Mouse (Mus musculus) embryonic facial prominence, embryonic 13.5 days (tissue): ENCODE measurements around the gene Gm20671. TPM values are rescaled to one million over a fixed set of nuclear protein-coding genes. Genes with fewer than 3 reads are reported as not detected.

Source experiments
- ATAC-seq: fragments of 200-750 bp; cut with Nextera tagmentation; 2 replicates; pipeline ENCODE4 v1.8.0; 2017; ENCODE audit warnings: low read depth; ENCODE audit not compliant: insufficient number of reproducible peaks, insufficient read depth, low FRiP score, low TSS enrichment
- H3K27ac ChIP-seq: fragments of 300-500 bp; sonication (generic); 2 replicates; pipeline ENCODE4 v1.5.1; 2015; ENCODE audit warnings: moderate library complexity, mild to moderate bottlenecking, inconsistent platforms
- H3K27me3 ChIP-seq: fragments of 300-500 bp; sonication (generic); 2 replicates; pipeline ENCODE4 v1.6.1; 2015; ENCODE audit warnings: mild to moderate bottlenecking, inconsistent platforms
- H3K36me3 ChIP-seq: fragments of 300-500 bp; sonication (generic); 2 replicates; pipeline ENCODE4 v1.6.1; 2015; ENCODE audit warnings: mild to moderate bottlenecking, inconsistent platforms
- H3K4me1 ChIP-seq: fragments of 300-500 bp; sonication (generic); 2 replicates; pipeline ENCODE4 v1.6.1; 2015; ENCODE audit warnings: inconsistent platforms
- H3K4me2 ChIP-seq: fragments of 300-500 bp; sonication (generic); 2 replicates; pipeline ENCODE4 v1.6.1; 2015; ENCODE audit warnings: moderate library complexity, mild to moderate bottlenecking, inconsistent platforms
- H3K4me3 ChIP-seq: fragments of 300-500 bp; sonication (generic); 2 replicates; pipeline ENCODE4 v1.5.1; 2015; ENCODE audit warnings: mild to moderate bottlenecking, inconsistent platforms
- H3K9ac ChIP-seq: fragments of 300-500 bp; sonication (generic); 2 replicates; pipeline ENCODE4 v1.6.1; 2015; ENCODE audit warnings: mild to moderate bottlenecking, inconsistent platforms
- H3K9me3 ChIP-seq: fragments of 300-500 bp; sonication (generic); 2 replicates; pipeline ENCODE4 v1.6.1; 2016; ENCODE audit warnings: inconsistent platforms
- WGBS: fragments of 180-500 bp; shearing (Covaris S2); methylation state at CpG from one replicate; pipeline ENCODE4 v1.1.7; 2015; ENCODE audit warnings: mixed read lengths; 5-methylcytosine and 5-hydroxymethylcytosine counted together
- polyA plus RNA-seq: library from polyadenylated mRNA; unstranded; fragments of >200 nt; fragmentation: Nextera tagmentation; extraction: Ambion mirVana; gene quantifications from 2 replicates; pipeline ENCODE4 v1.2.1, GENCODE M21; 2015

Gm20671 gene
- polyA plus RNA-seq, 1 experiment from 2014 or later, result not detected

DNA sequence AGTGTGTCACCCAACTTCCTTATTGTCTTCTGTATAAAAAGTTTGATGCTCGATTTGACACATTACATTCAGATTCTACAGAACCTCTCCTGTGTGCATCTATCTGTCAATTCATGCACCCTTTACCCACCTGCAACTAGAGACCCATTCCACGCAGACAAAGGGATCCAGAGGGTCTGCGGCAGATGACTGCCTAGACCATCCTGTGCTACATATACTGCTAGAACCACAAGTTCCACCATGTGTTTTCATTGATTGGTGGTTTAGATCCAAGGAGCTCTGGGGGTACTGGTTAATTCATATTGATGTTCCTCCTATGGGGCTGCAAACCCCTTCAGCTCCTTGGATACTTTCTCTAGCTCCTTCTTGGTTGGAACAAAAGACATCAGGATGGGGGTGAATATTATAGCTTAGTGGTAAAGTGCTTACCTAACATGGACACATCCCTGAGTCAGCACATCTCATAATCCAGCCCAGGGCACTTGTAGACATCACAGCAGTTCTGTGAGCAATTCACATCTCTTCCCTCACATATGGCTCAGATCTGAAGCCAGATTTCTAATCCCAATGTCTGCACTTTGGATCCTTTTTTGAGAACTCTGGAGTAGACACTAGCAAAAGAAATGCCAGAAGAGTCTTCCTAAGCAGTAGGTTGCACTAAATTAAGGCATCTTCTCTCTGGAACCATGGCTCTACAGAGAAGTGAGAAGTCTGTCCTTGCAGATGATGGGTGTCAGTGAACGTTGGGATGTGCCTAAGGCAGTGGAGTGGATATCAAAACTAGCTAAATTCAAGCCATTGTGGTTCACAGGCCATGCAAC lies 114.5 kb downstream of the Gm20671 start:
- Histone ChIP-seq H3K9me3 (no peaks in the 10 kb centered on the region), H3K36me3 (no peaks in the 10 kb centered on the region), H3K27me3 (no peaks in the 10 kb centered on the region), H3K9ac (no peak overlapping the region), H3K4me3 (peak overlapping the region; percentile 61), H3K27ac (no peak overlapping the region), H3K4me1 (peaks cover 9% of the 10 kb centered on the region), H3K4me2 (peak overlapping the region; percentile 84)
- WGBS, result 66% methylated on average over 4 of the region's 4 CpGs
- no peak for ATAC-seq

GRCm38 (mm10) chr5:32711485-32711884 lies 115.4 kb downstream of the Gm20671 start:
- H3K27ac ChIP-seq, result no peak overlapping the region
- no peak for ATAC-seq
- H3K4me1 ChIP-seq, result peaks cover 9% of the 10 kb centered on the region
- H3K36me3 ChIP-seq, result no peaks in the 10 kb centered on the region
- no peak overlapping the region for H3K4me3 ChIP-seq
- no peaks in the 10 kb centered on the region for H3K9me3 ChIP-seq
- 78% methylated on average over 5 of the region's 5 CpGs for WGBS
- no peak overlapping the region for H3K9ac ChIP-seq
- H3K27me3 ChIP-seq, result no peaks in the 10 kb centered on the region
- no peak overlapping the region for H3K4me2 ChIP-seq

- H3K9me3 ChIP-seq, result no peaks in the 10 kb centered on the region
- no peak overlapping the region for H3K27ac ChIP-seq
- no peak for ATAC-seq
- H3K4me2 ChIP-seq, result no peak overlapping the region
- H3K27me3 ChIP-seq, result no peaks in the 10 kb centered on the region
- 80% methylated on average over 2 of the region's 2 CpGs for WGBS
- H3K9ac ChIP-seq, result no peak overlapping the region
- H3K36me3 ChIP-seq, result no peaks in the 10 kb centered on the region
- H3K4me3 ChIP-seq, result no peak overlapping the region
- H3K4me1 ChIP-seq, result no peaks in the 10 kb centered on the region
Measured at GRCm38 (mm10) chr5:32706226-32706780, 120.6 kb downstream of the Gm20671 start.

GRCm38 (mm10) chr5:32697208-32697867 lies 129.6 kb downstream of the Gm20671 start:
- ATAC-seq, result no peak
- no peak overlapping the region for H3K4me3 ChIP-seq
- WGBS, result 70% methylated on average over 5 of the region's 5 CpGs
- H3K36me3 ChIP-seq, result no peaks in the 10 kb centered on the region
- no peaks in the 10 kb centered on the region for H3K9me3 ChIP-seq
- no peak overlapping the region for H3K9ac ChIP-seq
- no peaks in the 10 kb centered on the region for H3K27me3 ChIP-seq
- H3K4me1 ChIP-seq, result no peaks in the 10 kb centered on the region
- H3K27ac ChIP-seq, result no peak overlapping the region
- no peak overlapping the region for H3K4me2 ChIP-seq

GRCm38 (mm10) chr5:32693411-32693810 lies 133.5 kb downstream of the Gm20671 start:
- Histone ChIP-seq H3K27me3 (no peaks in the 10 kb centered on the region), H3K4me2 (no peak overlapping the region), H3K9me3 (no peaks in the 10 kb centered on the region), H3K4me3 (no peak overlapping the region), H3K36me3 (no peaks in the 10 kb centered on the region), H3K27ac (no peak overlapping the region), H3K9ac (no peak overlapping the region), H3K4me1 (no peaks in the 10 kb centered on the region)
- 58% methylated on average over 2 of the region's 2 CpGs for WGBS
- ATAC-seq, result no peak

Other genes starting within 250 kb of the Gm20671 start
- gene Yes1, start 215.9 kb downstream of the Gm20671 start, polyA plus RNA-seq, result 32.6 and 34.0 TPM in 2 replicates
- gene Pisd, start 41.5 kb downstream of the Gm20671 start, polyA plus RNA-seq, result 51.2 and 56.4 TPM in 2 replicates
- 12.4 and 13.8 TPM in 2 replicates for gene Prr14l, start 27.1 kb upstream of the Gm20671 start, polyA plus RNA-seq
- 28.3 and 29.8 TPM in 2 replicates for gene Depdc5, start 36.6 kb upstream of the Gm20671 start, polyA plus RNA-seq
- gene Ywhah, start 191.7 kb upstream of the Gm20671 start, polyA plus RNA-seq, result 384 and 394 TPM in 2 replicates